Mouse (Mus musculus): ENCODE data around the gene Epha7.

Gene Epha7

DNA sequence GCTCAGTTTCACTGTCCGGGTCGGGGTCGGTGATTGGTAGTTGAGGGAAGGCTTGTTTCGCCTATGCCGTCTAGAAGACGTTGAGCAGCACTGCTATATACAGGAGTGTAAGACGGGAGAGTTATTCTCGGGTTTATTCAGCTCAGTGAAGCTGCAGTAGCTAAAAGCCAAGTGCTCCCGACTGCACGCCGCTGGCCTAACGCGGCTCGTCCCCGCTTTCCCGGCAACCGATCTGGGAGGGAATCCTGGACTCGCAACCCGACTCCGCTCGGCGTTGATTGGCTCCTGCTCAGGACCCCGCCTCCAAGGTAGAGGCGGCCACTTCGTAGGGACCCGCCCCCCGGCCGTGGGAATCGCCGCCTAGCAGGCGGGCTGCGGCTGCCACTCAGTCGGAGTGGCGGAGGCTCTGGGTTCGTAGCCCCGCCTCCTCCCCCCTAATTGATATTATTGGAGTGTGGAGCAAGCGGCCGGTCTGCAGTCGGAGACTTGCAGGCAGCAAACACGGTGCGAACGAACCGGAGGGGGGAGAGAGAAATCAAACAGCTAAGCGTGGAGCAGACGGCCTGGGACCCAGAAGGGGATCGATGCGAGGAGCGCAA lies at the start of gene Epha7:
Gene Epha7, plus strand, starts transcription at position 441 of the 599 bp plus-strand sequence.
- no peak for DNase-seq (ENCODE audit: low spot score)

DNA sequence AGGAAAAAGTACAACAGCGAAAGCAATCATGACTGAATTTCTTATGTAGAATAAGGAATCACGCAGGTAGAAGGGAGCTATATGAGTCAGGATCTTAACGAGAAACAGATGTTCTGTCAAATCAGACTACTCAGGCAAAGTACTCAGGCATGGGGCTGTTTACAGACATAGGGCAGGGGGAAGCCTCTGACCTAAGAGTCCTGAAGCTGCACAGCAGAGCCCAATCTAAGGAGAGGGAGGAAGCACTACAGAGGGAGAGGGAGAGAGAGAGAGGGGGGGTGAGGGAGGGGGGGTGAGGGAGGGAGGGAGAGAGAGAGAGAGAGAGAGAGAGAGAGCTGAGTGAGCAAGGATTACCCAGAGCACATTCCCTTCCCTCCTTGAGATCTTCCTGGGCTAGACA lies 29.0 kb upstream of the Epha7 start:
- no peak for DNase-seq (ENCODE audit: low spot score)

GRCm38 (mm10) chr4:28808800-28809199 lies 4.1 kb upstream of the Epha7 start:
- DNase-seq (ENCODE audit: low spot score), result no peak

DNA sequence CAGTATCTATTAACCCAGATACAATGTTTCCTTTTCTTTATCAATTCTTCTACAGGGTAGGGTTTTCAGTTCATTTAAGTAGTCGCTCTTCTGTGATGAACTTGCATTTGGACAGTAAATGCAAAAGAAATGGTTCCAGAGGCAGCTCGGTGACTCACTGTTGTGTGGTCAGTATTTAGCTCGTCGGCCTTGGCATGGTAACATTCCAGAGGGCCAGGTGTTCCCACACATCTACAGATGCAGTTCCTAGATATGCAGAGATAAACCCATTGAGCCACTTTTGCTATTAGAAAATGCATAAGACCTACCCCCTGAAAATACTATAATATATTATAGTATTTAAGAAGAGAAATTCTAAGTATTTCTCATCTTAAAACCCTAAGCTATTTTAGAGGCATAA lies 3.2 kb upstream of the Epha7 start:
- no peak for DNase-seq (ENCODE audit: low spot score)

GRCm38 (mm10) chr4:28813551-28814475 lies 882 bp downstream of the Epha7 start:
- DNase-seq (ENCODE audit: low spot score), result no peak

GRCm38 (mm10) chr4:28814476-28814815 lies 1.5 kb downstream of the Epha7 start:
- DNase-seq (ENCODE audit: low spot score), result no peak

DNA sequence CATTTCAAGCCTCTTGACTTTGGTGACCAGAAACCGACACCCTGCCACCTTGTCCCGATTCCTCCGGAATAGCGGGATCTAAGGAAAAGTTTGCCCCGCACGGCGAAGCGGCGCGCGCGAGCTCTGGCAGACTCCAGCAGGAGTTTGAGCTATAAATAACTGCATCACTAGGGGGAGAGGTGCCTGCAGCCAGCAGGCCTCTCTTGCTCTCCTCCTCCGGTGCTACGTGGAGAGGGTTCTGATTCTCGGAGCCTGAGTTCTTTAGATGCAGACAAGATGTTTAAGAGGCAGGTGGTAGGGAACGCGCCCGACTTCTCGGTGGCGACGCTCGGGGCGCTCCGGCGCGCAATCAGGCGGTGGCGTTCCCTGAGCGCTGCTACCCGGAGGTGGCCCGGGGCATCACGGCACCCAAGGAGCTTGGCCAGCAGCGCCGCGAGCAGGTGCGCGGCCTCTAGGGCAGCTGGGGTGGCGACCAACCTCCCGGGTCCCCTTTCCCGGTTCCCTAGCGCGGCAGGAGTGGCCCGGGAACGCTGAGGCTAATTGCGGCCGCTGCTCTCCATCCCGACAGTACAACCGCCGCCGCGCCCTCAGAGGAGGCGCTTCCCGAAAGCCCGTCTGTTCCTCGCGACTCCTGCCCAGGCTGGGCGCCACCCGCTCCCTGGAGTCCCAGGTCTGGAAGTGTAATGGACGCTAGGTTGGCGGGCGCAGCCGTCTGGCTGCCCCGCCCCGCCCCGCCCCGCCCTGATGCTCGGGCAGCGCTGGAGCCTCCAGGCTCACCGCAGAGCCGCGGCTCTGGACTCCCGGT lies 2.1 kb downstream of the Epha7 start:
- no peak for DNase-seq (ENCODE audit: low spot score)

DNA sequence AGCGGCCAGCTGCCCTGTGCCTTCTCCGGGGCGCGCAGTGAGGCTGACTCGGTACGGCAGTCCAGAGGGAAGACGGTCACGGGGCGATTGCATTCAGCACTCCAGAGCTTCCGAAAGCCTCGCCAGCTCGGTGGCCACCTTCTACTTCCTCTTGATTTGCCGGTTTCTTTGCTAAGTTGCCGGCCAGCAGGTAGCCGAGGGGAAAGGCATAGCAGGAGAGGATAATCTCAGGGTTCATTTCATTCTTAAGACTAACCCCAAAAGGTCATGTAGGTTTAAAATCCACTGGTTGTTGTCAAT lies 2.6 kb downstream of the Epha7 start:
- DNase-seq (ENCODE audit: low spot score), result no peak

DNA sequence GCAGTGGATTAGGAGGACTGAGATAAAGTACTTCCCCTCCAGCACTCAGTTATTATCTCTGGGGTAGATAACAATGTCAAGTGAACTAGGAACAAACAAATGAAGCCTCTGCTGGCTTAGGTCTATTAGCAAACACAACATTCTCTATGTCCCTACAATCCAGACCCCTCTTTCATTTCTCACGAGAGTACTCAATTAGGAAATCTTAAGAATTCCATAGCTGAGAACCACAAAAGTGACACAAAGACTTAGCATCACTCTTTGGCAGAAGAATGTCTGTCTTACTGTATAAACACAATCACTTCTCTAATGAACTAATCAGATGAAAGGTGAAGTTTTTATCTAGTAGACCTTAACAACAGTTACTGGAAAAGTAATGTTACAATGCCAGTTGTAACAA lies 10.7 kb downstream of the Epha7 start:
- DNase-seq (ENCODE audit: low spot score), result no peak

- no peak for DNase-seq (ENCODE audit: low spot score)
These were observed 11.7 kb downstream of the Epha7 start for GRCm38 (mm10) chr4:28824616-28825015.

- DNase-seq (ENCODE audit: low spot score), result no peak
These were observed 24.7 kb downstream of the Epha7 start for GRCm38 (mm10) chr4:28837669-28838068.

- DNase-seq (ENCODE audit: low spot score), result no peak
These were observed 33.4 kb downstream of the Epha7 start for GRCm38 (mm10) chr4:28846311-28846710.

DNA sequence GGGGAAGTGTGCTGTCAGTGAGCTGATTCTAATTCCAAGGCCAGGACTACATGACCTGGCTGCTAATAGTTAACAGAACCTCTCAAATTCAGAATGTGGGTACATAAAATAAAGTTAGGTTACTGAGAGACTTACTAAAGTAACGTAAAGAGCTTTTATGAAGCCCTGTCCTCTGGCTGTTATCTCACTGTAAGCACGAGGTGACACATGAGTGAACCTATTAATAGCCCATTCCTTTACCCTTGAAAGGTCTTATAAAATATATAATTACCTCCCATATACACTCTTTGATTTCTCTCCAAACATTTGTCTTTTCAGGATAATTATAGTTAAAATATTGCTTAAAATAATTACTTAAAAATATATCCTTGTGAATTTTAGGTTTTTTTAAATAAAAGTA lies 37.5 kb downstream of the Epha7 start:
- DNase-seq (ENCODE audit: low spot score), result no peak

DNA sequence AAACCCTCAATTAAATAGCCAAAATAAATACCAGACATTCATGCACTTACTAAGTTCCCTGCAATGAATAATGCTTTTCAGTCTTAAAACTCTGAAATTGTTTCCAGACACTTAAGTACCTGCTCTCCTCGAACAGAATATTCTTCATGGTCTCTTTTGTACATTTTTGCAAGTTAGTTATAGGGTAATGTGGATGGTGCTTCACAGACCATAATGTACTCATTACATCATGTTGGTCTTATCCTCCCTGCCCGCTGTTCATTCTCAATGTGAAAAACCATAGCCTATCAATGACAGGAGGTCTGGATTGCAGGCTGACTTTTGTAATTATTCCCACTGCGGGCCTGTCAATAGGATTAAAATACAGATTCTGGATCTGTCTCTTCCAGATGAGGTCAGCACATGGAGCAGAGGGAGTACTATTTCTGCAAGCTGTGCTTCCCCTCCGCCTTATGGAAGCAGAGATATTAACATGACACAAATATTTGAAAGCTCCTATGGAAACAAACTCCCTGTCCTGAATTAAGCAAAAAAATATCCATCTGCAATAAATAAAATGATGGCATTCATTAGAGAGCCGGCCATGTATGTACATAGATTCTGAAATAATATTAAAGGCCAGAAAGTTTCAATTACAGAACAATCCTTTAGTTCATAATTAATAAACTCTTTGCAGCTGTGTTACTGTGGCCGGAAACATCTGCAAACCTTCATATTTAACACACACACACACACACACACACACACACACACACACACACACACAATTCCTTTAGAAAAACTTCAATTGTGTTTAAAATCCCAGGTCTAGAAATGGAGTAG lies 50.1 kb downstream of the Epha7 start:
- no peak for DNase-seq (ENCODE audit: low spot score)

GRCm38 (mm10) chr4:28866411-28866810 lies 53.5 kb downstream of the Epha7 start:
- DNase-seq (ENCODE audit: low spot score), result no peak

GRCm38 (mm10) chr4:28871615-28872014 lies 58.7 kb downstream of the Epha7 start:
- DNase-seq (ENCODE audit: low spot score), result no peak

DNA sequence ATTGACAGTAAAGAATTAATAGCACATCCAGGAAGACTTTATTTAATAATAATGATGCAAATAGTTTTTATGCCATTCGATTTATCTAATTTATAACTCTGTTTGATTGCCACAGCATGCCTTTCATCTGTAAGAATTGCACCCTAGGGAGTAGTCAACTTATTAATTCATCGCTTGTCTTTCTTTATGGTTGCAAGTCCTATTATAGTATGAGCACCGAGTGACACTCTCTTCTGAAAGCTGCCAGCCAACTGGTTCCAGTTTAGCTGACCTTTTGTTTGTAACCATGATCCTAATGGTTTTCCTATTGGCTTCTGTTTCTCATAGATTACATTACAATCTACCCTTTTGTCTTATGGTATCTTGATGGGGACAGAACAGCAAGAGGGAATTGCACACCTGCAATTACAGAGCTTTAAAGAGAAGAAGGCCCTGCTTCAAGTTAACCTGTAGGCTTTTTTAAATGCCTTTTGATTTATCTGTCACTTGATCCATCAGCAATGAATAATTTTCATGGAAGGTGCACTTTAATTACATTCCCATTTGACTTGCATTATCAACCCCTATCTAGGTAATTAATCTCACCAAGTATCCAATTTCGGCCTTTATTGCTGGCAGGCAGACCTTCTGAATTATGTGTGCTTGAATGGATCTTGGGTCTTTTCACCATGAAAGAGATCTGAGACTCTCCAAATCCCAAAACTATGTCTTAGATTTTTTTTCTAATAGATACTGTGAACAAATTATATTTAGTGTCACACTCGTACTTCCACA lies 68.5 kb downstream of the Epha7 start:
- DNase-seq (ENCODE audit: low spot score), result no peak

DNA sequence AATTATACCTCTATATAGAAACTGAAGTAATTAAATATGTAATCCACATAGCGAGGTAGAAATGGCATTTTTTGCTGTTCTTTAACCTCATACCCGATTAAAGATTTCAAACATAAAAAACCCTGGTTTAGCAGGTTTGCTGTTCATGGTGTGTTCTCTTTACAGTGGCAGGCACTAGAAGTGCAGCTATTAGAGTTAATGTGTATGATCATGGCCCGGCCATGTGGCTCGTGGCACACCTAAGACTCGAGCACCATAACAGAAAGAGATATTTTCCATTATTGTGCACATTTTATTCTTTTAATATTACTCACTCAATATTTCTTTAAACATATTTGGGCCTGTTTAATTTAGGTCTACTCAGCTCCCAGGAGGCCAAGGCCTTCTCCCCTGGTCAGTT lies 76.7 kb downstream of the Epha7 start:
- no peak for DNase-seq (ENCODE audit: low spot score)

- DNase-seq (ENCODE audit: low spot score), result no peak
These were observed 77.2 kb downstream of the Epha7 start for GRCm38 (mm10) chr4:28890102-28890501.

DNA sequence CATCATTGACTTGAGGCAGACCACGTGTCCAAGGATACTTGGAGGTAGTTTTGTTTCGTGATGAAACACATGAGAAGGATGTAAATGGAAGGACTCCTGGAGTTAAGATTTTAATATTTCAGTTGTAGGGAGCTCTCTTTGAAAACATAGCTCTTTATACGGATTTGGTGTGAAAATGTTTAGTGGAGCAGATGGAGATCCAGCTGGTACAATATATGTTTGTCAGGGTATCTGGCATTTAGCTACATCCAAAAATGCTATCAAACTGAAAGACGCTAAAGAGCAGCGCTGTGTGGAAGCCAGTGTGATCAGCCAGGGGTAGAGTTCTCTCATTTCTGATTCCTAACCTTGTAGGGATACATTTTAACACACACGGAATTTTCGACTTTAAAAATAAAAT lies 82.5 kb downstream of the Epha7 start:
- DNase-seq (ENCODE audit: low spot score), result no peak

- no peak for DNase-seq (ENCODE audit: low spot score)
These were observed 86.4 kb downstream of the Epha7 start for GRCm38 (mm10) chr4:28899373-28899772.
